Mouse (Mus musculus) liver, adult 2 months (tissue): ENCODE results near the gene Bag3.

Experiments used
- CTCF ChIP-seq: fragments of 200-500 bp; IDR thresholded peaks from 2 replicates; pipeline ENCODE4 v1.5.1; 2011; ENCODE audit warnings: low read depth, low read length, control low read depth
- POLR2A ChIP-seq: fragments of 200-500 bp; IDR thresholded peaks from 2 replicates; pipeline ENCODE4 v1.6.1; 2011; ENCODE audit warnings: low read length, control low read depth; ENCODE audit not compliant: insufficient read depth; ENCODE audit errors: extremely low read depth

DNA sequence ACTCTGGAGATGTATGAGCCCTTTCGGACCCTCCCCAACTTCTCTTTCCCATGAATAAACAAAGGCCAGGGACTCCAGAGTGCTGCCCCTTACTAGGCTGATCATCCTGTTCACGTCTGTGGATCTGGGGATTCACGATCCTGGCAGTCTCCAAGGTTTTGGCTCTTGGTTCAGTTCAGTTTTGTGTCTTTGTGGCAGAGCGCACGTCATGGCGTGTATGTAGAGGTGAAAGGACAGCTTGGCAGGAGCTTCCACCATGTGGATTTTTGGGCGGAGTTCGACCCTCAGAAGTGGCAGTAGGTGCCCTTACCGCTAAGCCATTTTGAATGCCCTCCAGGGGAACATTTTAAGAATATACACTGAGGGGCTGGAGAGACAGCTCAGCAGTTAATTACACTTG, 5.2 kb downstream of the Bag3 start:
- no peak for TF ChIP-seq CTCF
- TF ChIP-seq POLR2A, result no peak
